Mouse (Mus musculus): ENCODE measurements around the gene Hsp90aa1.

The Hsp90aa1 gene

GRCm38 (mm10) chr12:110702556-110702955 is at the start of gene Hsp90aa1:
Hsp90aa1 (minus strand) TSS chr12:110702728.
- in situ Hi-C loops (cut with MboI, MseI), result loop anchor here (10.0 to 25.0 kb wide), 2 partner anchors 835 to 1882 kb away; partner anchors contain the start of genes Eif5 (in 1 of the 2) and Inf2 (in 1 of the 2)

GRCm38 (mm10) chr12:110750770-110751439 is 48.4 kb upstream of the Hsp90aa1 start:
- in situ Hi-C loops (cut with MboI, MseI), result no loop called here

- in situ Hi-C loops (cut with MboI, MseI), result loop anchor here in 1 of 2 experiments (10.0 kb wide), 1 partner anchor 1934 kb away; no protein-coding TSS in a partner anchor
Measured at GRCm38 (mm10) chr12:110738158-110738921, 35.8 kb upstream of the Hsp90aa1 start.

- in situ Hi-C loops (cut with MboI, MseI), result loop anchor here in 1 of 2 experiments (10.0 kb wide), 1 partner anchor 1933 kb away; no protein-coding TSS in a partner anchor
Measured at GRCm38 (mm10) chr12:110737170-110738157, 34.9 kb upstream of the Hsp90aa1 start, which contains the start of gene Wdr20. Wdr20 (plus strand) TSS chr12:110737944.

- in situ Hi-C loops (cut with MboI, MseI), result loop anchor here in 1 of 2 experiments (10.0 kb wide), 1 partner anchor 1932 kb away; no protein-coding TSS in a partner anchor
Measured at GRCm38 (mm10) chr12:110736641-110737040, 34.1 kb upstream of the Hsp90aa1 start.

- in situ Hi-C loops (cut with MboI, MseI), result loop anchor here in 1 of 2 experiments (10.0 kb wide), 1 partner anchor 1928 kb away; no protein-coding TSS in a partner anchor
Measured at GRCm38 (mm10) chr12:110733254-110733653, 30.7 kb upstream of the Hsp90aa1 start.

GRCm38 (mm10) chr12:110726428-110726827 is 23.9 kb upstream of the Hsp90aa1 start:
- in situ Hi-C loops (cut with MboI, MseI), result no loop called here

- in situ Hi-C loops (cut with MboI, MseI), result no loop called here
Measured at GRCm38 (mm10) chr12:110725489-110725888, 23.0 kb upstream of the Hsp90aa1 start.

- in situ Hi-C loops (cut with MboI, MseI), result no loop called here
Measured at GRCm38 (mm10) chr12:110725051-110725450, 22.5 kb upstream of the Hsp90aa1 start.

GRCm38 (mm10) chr12:110716004-110716403 is 13.5 kb upstream of the Hsp90aa1 start:
- in situ Hi-C loops (cut with MboI, MseI), result loop anchor here (5.0 to 25.0 kb wide), 3 partner anchors 59 to 821 kb away; partner anchors contain the start of genes Eif5 (in 1 of the 2) and Mok (in 1 of the 2)

- in situ Hi-C loops (cut with MboI, MseI), result loop anchor here (5.0 to 25.0 kb wide), 3 partner anchors 61 to 823 kb away; partner anchors contain the start of gene Eif5 (in 1 of the 2)
Measured at GRCm38 (mm10) chr12:110714215-110714614, 11.7 kb upstream of the Hsp90aa1 start.

GRCm38 (mm10) chr12:110713784-110714183 is 11.3 kb upstream of the Hsp90aa1 start:
- in situ Hi-C loops (cut with MboI, MseI), result loop anchor here (5.0 to 25.0 kb wide), 3 partner anchors 61 to 824 kb away; partner anchors contain the start of gene Eif5 (in 1 of the 2)

GRCm38 (mm10) chr12:110711270-110711669 is 8.7 kb upstream of the Hsp90aa1 start:
- in situ Hi-C loops (cut with MboI, MseI), result loop anchor here (5.0 to 25.0 kb wide), 3 partner anchors 64 to 826 kb away; partner anchors contain the start of gene Eif5 (in 1 of the 2)

- in situ Hi-C loops (cut with MboI, MseI), result loop anchor here (5.0 to 25.0 kb wide), 3 partner anchors 125 to 1877 kb away; partner anchors contain the start of genes Eif5 (in 1 of the 2) and Inf2 (in 1 of the 2)
Measured at GRCm38 (mm10) chr12:110707451-110707850, 4.9 kb upstream of the Hsp90aa1 start.

- in situ Hi-C loops (cut with MboI, MseI), result loop anchor here (5.0 to 25.0 kb wide), 3 partner anchors 126 to 1878 kb away; partner anchors contain the start of genes Eif5 (in 1 of the 2) and Inf2 (in 1 of the 2)
Measured at GRCm38 (mm10) chr12:110706337-110707231, 4.1 kb upstream of the Hsp90aa1 start.

GRCm38 (mm10) chr12:110705419-110705818 is 2.9 kb upstream of the Hsp90aa1 start:
- in situ Hi-C loops (cut with MboI, MseI), result loop anchor here (5.0 to 25.0 kb wide), 3 partner anchors 127 to 1879 kb away; partner anchors contain the start of genes Eif5 (in 1 of the 2) and Inf2 (in 1 of the 2)

GRCm38 (mm10) chr12:110703682-110704081 is 1.2 kb upstream of the Hsp90aa1 start:
- in situ Hi-C loops (cut with MboI, MseI), result loop anchor here (10.0 to 25.0 kb wide), 2 partner anchors 834 to 1881 kb away; partner anchors contain the start of genes Eif5 (in 1 of the 2) and Inf2 (in 1 of the 2)

- in situ Hi-C loops (cut with MboI, MseI), result loop anchor here (10.0 to 25.0 kb wide), 2 partner anchors 834 to 1882 kb away; partner anchors contain the start of genes Eif5 (in 1 of the 2) and Inf2 (in 1 of the 2)
Measured at GRCm38 (mm10) chr12:110703008-110703471, 512 bp upstream of the Hsp90aa1 start.
